ENCODE assay signal across 21 mouse cellular contexts in the genomic region with DNA sequence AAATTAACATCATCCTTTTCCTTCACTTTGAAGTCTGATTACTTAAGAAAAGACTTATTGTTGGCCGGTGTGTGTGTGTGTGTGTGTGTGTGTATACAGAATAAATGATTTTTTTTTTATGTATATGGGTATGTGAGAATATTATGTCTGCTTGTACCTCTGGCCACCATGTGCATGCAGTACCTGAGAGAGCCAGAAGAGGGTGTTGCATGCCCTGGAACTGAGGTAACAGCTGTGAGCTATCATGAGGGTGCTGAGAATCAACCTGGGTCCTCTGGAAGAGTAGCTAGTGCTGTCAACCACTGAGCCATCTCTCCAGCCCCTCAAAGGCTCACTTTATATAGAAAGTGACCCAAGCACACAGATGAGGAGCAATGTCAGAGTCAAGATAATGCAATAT. TPM values are rescaled to one million over a fixed set of nuclear protein-coding genes. Genes with fewer than 3 reads are reported as not detected.
DNase-seq lines count a peak whose midpoint lies in the region; ATAC-seq and TF ChIP-seq lines count a peak whose summit lies in the region.
"Had no signal": no experiment of that assay in that cellular context is flagged by ENCODE, and none has a peak within 500 bp of the region (broad histone marks: within the 10 kb centered on the region; RNA-seq: fewer than 3 reads in every experiment).

No protein-coding gene starts in this region.

- no peak for TF ChIP-seq EP300 in liver, embryonic 14.5 days (IDR thresholded peaks at IDR 0.05; ENCODE audit: low read depth)

- H3K9me3 ChIP-seq in hindbrain, embryonic 10.5 days = no peaks in the 10 kb centered on the region
- no peaks in the 10 kb centered on the region for H3K9me3 ChIP-seq in hindbrain, embryonic 14.5 days (ENCODE audit: control insufficient read depth, low read length)
- H3K9me3 ChIP-seq in liver, embryonic 14.5 days (ENCODE audit: control insufficient read depth, low read length) = no peaks in the 10 kb centered on the region
- H3K9me3 ChIP-seq in liver, embryonic 11.5 days (ENCODE audit: control insufficient read depth, low read length) = no peaks in the 10 kb centered on the region
- H3K9me3 ChIP-seq in E14TG2a.4 (ENCODE audit: low read length) = no peaks in the 10 kb centered on the region
- H3K9me3 ChIP-seq: embryonic facial prominence, embryonic 15.5 days; kidney, embryonic 15.5 days; limb, embryonic 12.5 days; stomach, embryonic 15.5 days had no signal

- peak; percentile 55; the same call in 1 of the 2 replicates for TF ChIP-seq CTCF in liver, embryonic 14.5 days (IDR thresholded peaks at IDR 0.05; ENCODE audit: low read depth)
- TF ChIP-seq CTCF in E14TG2a.4 (conservative IDR thresholded peaks at IDR 0.05; ENCODE audit: low read length) = peak; percentile 69

- 88% methylated on average over 1 of the region's 1 CpGs for WGBS in hindbrain, embryonic 10.5 days
- WGBS in hindbrain, embryonic 14.5 days = 97% methylated on average over 1 of the region's 1 CpGs
- WGBS in liver, embryonic 14.5 days (ENCODE audit: insufficient replicate concordance) = 76% methylated on average over 1 of the region's 1 CpGs
- 88% methylated on average over 1 of the region's 1 CpGs for WGBS in liver, embryonic 11.5 days

- no peak overlapping the region for H3K9ac ChIP-seq in hindbrain, embryonic 14.5 days
- H3K9ac ChIP-seq in liver, embryonic 14.5 days (replicated peaks) = no peak overlapping the region
- no peak overlapping the region for H3K9ac ChIP-seq in liver, embryonic 11.5 days (ENCODE audit: low read depth, low read length)
- H3K9ac ChIP-seq: embryonic facial prominence, embryonic 15.5 days; kidney, embryonic 15.5 days; limb, embryonic 12.5 days; stomach, embryonic 15.5 days had no signal

- H3K27me3 ChIP-seq in hindbrain, embryonic 10.5 days (ENCODE audit: insufficient read depth, poor library complexity, severe bottlenecking) = no peaks in the 10 kb centered on the region
- H3K27me3 ChIP-seq in hindbrain, embryonic 14.5 days (ENCODE audit: control insufficient read depth, insufficient read depth, low read length) = no peaks in the 10 kb centered on the region
- no peaks in the 10 kb centered on the region for H3K27me3 ChIP-seq in liver, embryonic 14.5 days (ENCODE audit: control insufficient read depth, insufficient read depth, low read length)
- H3K27me3 ChIP-seq in liver, embryonic 11.5 days (replicated peaks; ENCODE audit: control insufficient read depth, insufficient read depth, low read length) = no peaks in the 10 kb centered on the region
- H3K27me3 ChIP-seq in E14TG2a.4 (ENCODE audit: insufficient read depth, low read length) = no peaks in the 10 kb centered on the region
- H3K27me3 ChIP-seq: embryonic facial prominence, embryonic 15.5 days; kidney, embryonic 15.5 days; limb, embryonic 12.5 days; megakaryocyte, embryonic 14.5 days; stomach, embryonic 15.5 days had no signal

- DNase-seq in hindbrain, embryonic 10.5 days (ENCODE audit: low spot score) = no peak
- no peak for DNase-seq in hindbrain, embryonic 14.5 days (ENCODE audit: low spot score)
- no peak for DNase-seq in liver, embryonic 14.5 days (ENCODE audit: low read depth in 3 of 3, low spot score in 3 of 3)
- DNase-seq in liver, embryonic 11.5 days (ENCODE audit: low spot score) = no peak
- DNase-seq in R1 (ENCODE audit: low read depth, low spot score) = peak; percentile 72
- no peak for DNase-seq in ovary, postnatal 36 days (ENCODE audit: low spot score)
- DNase-seq: adrenal gland, postnatal 25 days; cerebellum, postnatal 10 days; embryo, embryonic 11 days; gastrocnemius, postnatal 36 days had no signal

- H3K36me3 ChIP-seq in hindbrain, embryonic 10.5 days = no peaks in the 10 kb centered on the region
- no peaks in the 10 kb centered on the region for H3K36me3 ChIP-seq in hindbrain, embryonic 14.5 days (replicated peaks; ENCODE audit: control insufficient read depth, insufficient read depth)
- H3K36me3 ChIP-seq in liver, embryonic 14.5 days (replicated peaks; ENCODE audit: control insufficient read depth, insufficient read depth, low read depth) = no peaks in the 10 kb centered on the region
- no peaks in the 10 kb centered on the region for H3K36me3 ChIP-seq in liver, embryonic 11.5 days (ENCODE audit: control insufficient read depth, insufficient read depth, low read length)
- H3K36me3 ChIP-seq in E14TG2a.4 (ENCODE audit: insufficient read depth, low read length) = no peaks in the 10 kb centered on the region
- H3K36me3 ChIP-seq: stomach, embryonic 15.5 days had no signal

- no peak overlapping the region for H3K4me2 ChIP-seq in hindbrain, embryonic 14.5 days (replicated peaks)
- no peak overlapping the region for H3K4me2 ChIP-seq in liver, embryonic 14.5 days (ENCODE audit: low read depth)
- no peak overlapping the region for H3K4me2 ChIP-seq in liver, embryonic 11.5 days
- H3K4me2 ChIP-seq: embryonic facial prominence, embryonic 15.5 days; heart, embryonic 11.5 days; kidney, embryonic 15.5 days; limb, embryonic 12.5 days; stomach, embryonic 15.5 days had no signal

- H3K27ac ChIP-seq in hindbrain, embryonic 10.5 days = peak overlapping the region; percentile 74; the same call in 1 of the 2 replicates
- H3K27ac ChIP-seq in hindbrain, embryonic 14.5 days = no peak overlapping the region
- no peak overlapping the region for H3K27ac ChIP-seq in liver, embryonic 14.5 days
- no peak overlapping the region for H3K27ac ChIP-seq in liver, embryonic 11.5 days (ENCODE audit: low read depth, low read length)
- H3K27ac ChIP-seq: embryonic facial prominence, embryonic 15.5 days; kidney, embryonic 15.5 days; limb, embryonic 12.5 days; stomach, embryonic 15.5 days had no signal

- no peak for ATAC-seq in hindbrain, embryonic 14.5 days (ENCODE audit: low FRiP score)
- ATAC-seq in liver, embryonic 14.5 days (ENCODE audit: insufficient read depth) = no peak
- ATAC-seq in liver, embryonic 11.5 days (replicated peaks; ENCODE audit: low FRiP score) = no peak
- no peak for ATAC-seq in erythroid progenitor cell, adult 5-6 weeks (replicated peaks; ENCODE audit: low FRiP score, poor library complexity, severe bottlenecking)
- ATAC-seq: midbrain, embryonic 16.5 days had no signal

- no peak overlapping the region for H3K4me3 ChIP-seq in hindbrain, embryonic 10.5 days
- no peak overlapping the region for H3K4me3 ChIP-seq in hindbrain, embryonic 14.5 days (replicated peaks; ENCODE audit: low read length)
- H3K4me3 ChIP-seq in liver, embryonic 14.5 days (ENCODE audit: insufficient read depth in 1 of 2, low read depth in 2 of 2, low read length in 2 of 2) = no peak overlapping the region
- no peak overlapping the region for H3K4me3 ChIP-seq in liver, embryonic 11.5 days (ENCODE audit: low read depth, low read length)
- no peak overlapping the region for H3K4me3 ChIP-seq in E14TG2a.4 (replicated peaks; ENCODE audit: low read length)
- H3K4me3 ChIP-seq: embryonic facial prominence, embryonic 15.5 days; kidney, embryonic 15.5 days; limb, embryonic 12.5 days; megakaryocyte, embryonic 14.5 days; stomach, embryonic 15.5 days had no signal

- H3K4me1 ChIP-seq in hindbrain, embryonic 10.5 days (replicated peaks) = peaks cover 49% of the 10 kb centered on the region
- H3K4me1 ChIP-seq in hindbrain, embryonic 14.5 days (replicated peaks; ENCODE audit: control insufficient read depth, insufficient read depth, low read length) = peaks cover 26% of the 10 kb centered on the region
- peaks cover 0 to 18% of the 10 kb centered on the region in 2 experiments for H3K4me1 ChIP-seq in liver, embryonic 14.5 days (replicated peaks; ENCODE audit: control insufficient read depth in 2 of 2, insufficient read depth in 2 of 2, low read length in 1 of 2)
- H3K4me1 ChIP-seq in liver, embryonic 11.5 days (replicated peaks; ENCODE audit: control insufficient read depth, insufficient read depth, low read length) = peaks cover 19% of the 10 kb centered on the region
- peaks cover 74% of the 10 kb centered on the region for H3K4me1 ChIP-seq in E14TG2a.4 (replicated peaks; ENCODE audit: low read depth, low read length)

RNA-seq across cellular contexts. Expression of a gene that starts 11.7 kb away (rescaled TPM):
- 41.4 and 43.8 TPM in 2 replicates for polyA plus RNA-seq in hindbrain, embryonic 10.5 days (2016; fragmentation: Nextera tagmentation; extraction: Ambion mirVana)
- 2.2 and 2.4 TPM in 2 replicates for polyA plus RNA-seq in hindbrain, embryonic 14.5 days (2014; fragmentation: Nextera tagmentation; extraction: Ambion mirVana)
- polyA plus RNA-seq in liver, embryonic 14.5 days (2012; rRNA removed) = 26.2 and 26.4 TPM in 2 replicates
- polyA plus RNA-seq in liver, embryonic 14.5 days (2014; fragmentation: Nextera tagmentation; extraction: Ambion mirVana) = 6.0 and 7.6 TPM in 2 replicates
- 12.6 and 14.0 TPM in 2 replicates for polyA plus RNA-seq in liver, embryonic 11.5 days (2014; fragmentation: Nextera tagmentation; extraction: Ambion mirVana)
- total RNA-seq in erythroid progenitor cell, adult 5-6 weeks (2015; ENCODE audit: low replicate concordance) = 11.7 and 27.8 TPM in 2 replicates
- total RNA-seq in erythroid progenitor cell, adult 5-6 weeks (2017; ENCODE audit: low replicate concordance) = 11.9 and 17.5 TPM in 2 replicates

RNA-seq across cellular contexts. Expression of a gene that starts 22.1 kb away (rescaled TPM):
- 14.5 and 16.9 TPM in 2 replicates for polyA plus RNA-seq in hindbrain, embryonic 10.5 days (2016; fragmentation: Nextera tagmentation; extraction: Ambion mirVana)
- polyA plus RNA-seq in hindbrain, embryonic 14.5 days (2014; fragmentation: Nextera tagmentation; extraction: Ambion mirVana) = 17.3 and 18.5 TPM in 2 replicates
- 18.7 and 27.6 TPM in 2 replicates for polyA plus RNA-seq in liver, embryonic 14.5 days (2012; rRNA removed)
- 30.2 and 35.4 TPM in 2 replicates for polyA plus RNA-seq in liver, embryonic 14.5 days (2014; fragmentation: Nextera tagmentation; extraction: Ambion mirVana)
- polyA plus RNA-seq in liver, embryonic 11.5 days (2014; fragmentation: Nextera tagmentation; extraction: Ambion mirVana) = 25.2 and 25.6 TPM in 2 replicates
- total RNA-seq in erythroid progenitor cell, adult 5-6 weeks (2015; ENCODE audit: low replicate concordance) = 15.5 and 22.7 TPM in 2 replicates
- total RNA-seq in erythroid progenitor cell, adult 5-6 weeks (2017; ENCODE audit: low replicate concordance) = 14.4 and 17.0 TPM in 2 replicates

RNA-seq across cellular contexts. Expression of a gene that starts 22.7 kb away (rescaled TPM):
- 9.8 and 16.0 TPM in 2 replicates for polyA plus RNA-seq in hindbrain, embryonic 10.5 days (2016; fragmentation: Nextera tagmentation; extraction: Ambion mirVana)
- polyA plus RNA-seq in hindbrain, embryonic 14.5 days (2014; fragmentation: Nextera tagmentation; extraction: Ambion mirVana) = 13.6 and 15.2 TPM in 2 replicates
- polyA plus RNA-seq in liver, embryonic 14.5 days (2012; rRNA removed) = 0.80 and 1.7 TPM in 2 replicates
- polyA plus RNA-seq in liver, embryonic 14.5 days (2014; fragmentation: Nextera tagmentation; extraction: Ambion mirVana) = 0.87 and 0.96 TPM in 2 replicates
- 1.9 and 2.4 TPM in 2 replicates for polyA plus RNA-seq in liver, embryonic 11.5 days (2014; fragmentation: Nextera tagmentation; extraction: Ambion mirVana)
- total RNA-seq in erythroid progenitor cell, adult 5-6 weeks (2015; ENCODE audit: low replicate concordance) = 1.8 TPM in 1 of 2 replicates, not detected in the other
- 1.9 and 3.6 TPM in 2 replicates for total RNA-seq in erythroid progenitor cell, adult 5-6 weeks (2017; ENCODE audit: low replicate concordance)

RNA-seq across cellular contexts. Expression of a gene that starts 29.8 kb away (rescaled TPM):
- 0.60 and 1.3 TPM in 2 replicates for polyA plus RNA-seq in hindbrain, embryonic 10.5 days (2016; fragmentation: Nextera tagmentation; extraction: Ambion mirVana)
- polyA plus RNA-seq in hindbrain, embryonic 14.5 days (2014; fragmentation: Nextera tagmentation; extraction: Ambion mirVana) = 0.12 and 0.22 TPM in 2 replicates
- 0.05 TPM in 1 of 2 replicates, not detected in the other for polyA plus RNA-seq in liver, embryonic 14.5 days (2012; rRNA removed)
- not detected in 2 replicates for polyA plus RNA-seq in liver, embryonic 14.5 days (2014; fragmentation: Nextera tagmentation; extraction: Ambion mirVana)
- 0.25 TPM in 1 of 2 replicates, not detected in the other for polyA plus RNA-seq in liver, embryonic 11.5 days (2014; fragmentation: Nextera tagmentation; extraction: Ambion mirVana)
- not detected in 2 replicates for total RNA-seq in erythroid progenitor cell, adult 5-6 weeks (2015; ENCODE audit: low replicate concordance)
- not detected in 2 replicates for total RNA-seq in erythroid progenitor cell, adult 5-6 weeks (2017; ENCODE audit: low replicate concordance)
- total RNA-seq: gastrocnemius, postnatal 36 days; heart, postnatal 25 days; left cerebral cortex, adult 8-10 months had no signal
- polyA plus RNA-seq: heart, embryonic 11.5 days had no signal

RNA-seq across cellular contexts. Expression of a gene that starts 31.7 kb away (rescaled TPM):
- polyA plus RNA-seq in hindbrain, embryonic 10.5 days (2016; fragmentation: Nextera tagmentation; extraction: Ambion mirVana) = 1.3 and 1.4 TPM in 2 replicates
- polyA plus RNA-seq in hindbrain, embryonic 14.5 days (2014; fragmentation: Nextera tagmentation; extraction: Ambion mirVana) = 2.0 and 2.4 TPM in 2 replicates
- 3.6 and 3.9 TPM in 2 replicates for polyA plus RNA-seq in liver, embryonic 14.5 days (2012; rRNA removed)
- 1.1 and 2.2 TPM in 2 replicates for polyA plus RNA-seq in liver, embryonic 14.5 days (2014; fragmentation: Nextera tagmentation; extraction: Ambion mirVana)
- 1.3 and 1.5 TPM in 2 replicates for polyA plus RNA-seq in liver, embryonic 11.5 days (2014; fragmentation: Nextera tagmentation; extraction: Ambion mirVana)
- 3.2 and 3.8 TPM in 2 replicates for total RNA-seq in erythroid progenitor cell, adult 5-6 weeks (2015; ENCODE audit: low replicate concordance)
- 1.3 and 2.7 TPM in 2 replicates for total RNA-seq in erythroid progenitor cell, adult 5-6 weeks (2017; ENCODE audit: low replicate concordance)
